Mouse (Mus musculus) neural tube, embryonic 14.5 days (tissue): ENCODE measurements at regions not wholly inside any gene's neighbourhood (a gene's known extent, or its start where the extent isn't known, plus 50 kb on each side); places are given as distances from the start of the nearest gene placed in this dataset.

Experiments used
- ATAC-seq: fragments of 200-750 bp; cut with Nextera tagmentation; 2 replicates; pipeline ENCODE4 v1.8.0; 2017; ENCODE audit warnings: low read depth, mild to moderate bottlenecking, moderate TSS enrichment, moderate library complexity
- H3K27ac ChIP-seq: fragments of 300-500 bp; sonication (generic); 2 replicates; pipeline ENCODE4 v1.5.1; 2014; ENCODE audit warnings: low read depth, mild to moderate bottlenecking, control low read depth, low read length, moderate library complexity, mixed read lengths
- H3K27me3 ChIP-seq: fragments of 300-500 bp; sonication (generic); 2 replicates; pipeline ENCODE4 v1.6.1; 2014; ENCODE audit warnings: low read length; ENCODE audit not compliant: control insufficient read depth, insufficient read depth
- H3K36me3 ChIP-seq: fragments of 300-500 bp; sonication (generic); 2 replicates; pipeline ENCODE4 v1.6.1; 2014; ENCODE audit warnings: low read length, mixed read lengths; ENCODE audit not compliant: control insufficient read depth, insufficient read depth
- H3K4me1 ChIP-seq: fragments of 300-500 bp; sonication (generic); 2 replicates; pipeline ENCODE4 v1.6.1; 2014; ENCODE audit warnings: low read length; ENCODE audit not compliant: control insufficient read depth, insufficient read depth
- H3K4me2 ChIP-seq: fragments of 300-500 bp; sonication (generic); 2 replicates; pipeline ENCODE4 v1.6.1; 2014; ENCODE audit warnings: mild to moderate bottlenecking, low read depth, low read length, control low read depth
- H3K4me3 ChIP-seq: fragments of 300-500 bp; sonication (generic); 2 replicates; pipeline ENCODE4 v1.5.1; 2014; ENCODE audit warnings: low read depth, low read length, control low read depth, mixed read lengths
- H3K9ac ChIP-seq: fragments of 300-500 bp; sonication (generic); replicated peaks from 2 replicates; pipeline ENCODE4 v1.6.1; 2014; ENCODE audit warnings: low read depth, mild to moderate bottlenecking, control low read depth, low read length, mixed read lengths
- H3K9me3 ChIP-seq: fragments of 300-500 bp; sonication (generic); 2 replicates; pipeline ENCODE4 v1.6.1; 2016; ENCODE audit warnings: low read length; ENCODE audit not compliant: control insufficient read depth
- WGBS: fragments of 180-500 bp; shearing (Covaris S2); extraction: QIAGEN DNeasy Blood & Tissue Kit; methylation state at CpG from one replicate; pipeline ENCODE4 v1.1.7; 2014; 5-methylcytosine and 5-hydroxymethylcytosine counted together

DNA sequence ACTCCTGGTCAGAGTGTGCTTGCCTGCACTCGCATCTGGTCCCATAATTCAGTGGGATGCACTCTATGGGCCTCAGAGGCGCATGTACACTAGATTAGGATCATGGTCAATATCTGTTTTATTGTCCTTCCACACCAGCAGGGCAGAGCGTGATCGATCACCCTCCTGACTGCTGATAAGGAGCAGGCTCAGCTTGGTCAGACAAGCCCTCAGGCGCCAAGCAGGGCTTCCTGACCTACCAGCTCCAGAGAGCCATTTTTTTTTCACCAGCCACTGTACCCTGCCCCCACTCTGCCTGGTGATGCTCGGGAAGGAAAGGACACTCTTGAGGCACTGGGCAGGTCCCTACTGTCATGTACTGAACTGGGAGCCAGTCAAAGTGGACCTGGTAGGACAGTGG is 103.3 kb upstream of the Ret start:
- ATAC-seq, result no peak
- WGBS, result 72% methylated on average over 6 of the region's 6 CpGs
- no peak overlapping the region for H3K4me2 ChIP-seq
- no peaks in the 10 kb centered on the region for H3K27me3 ChIP-seq
- no peak overlapping the region for H3K4me3 ChIP-seq
- H3K36me3 ChIP-seq, result no peaks in the 10 kb centered on the region
- H3K9me3 ChIP-seq, result no peaks in the 10 kb centered on the region
- H3K4me1 ChIP-seq, result peaks cover 8% of the 10 kb centered on the region; the same call in 1 of the 2 replicates
- no peak overlapping the region for H3K9ac ChIP-seq
- H3K27ac ChIP-seq, result no peak overlapping the region

DNA sequence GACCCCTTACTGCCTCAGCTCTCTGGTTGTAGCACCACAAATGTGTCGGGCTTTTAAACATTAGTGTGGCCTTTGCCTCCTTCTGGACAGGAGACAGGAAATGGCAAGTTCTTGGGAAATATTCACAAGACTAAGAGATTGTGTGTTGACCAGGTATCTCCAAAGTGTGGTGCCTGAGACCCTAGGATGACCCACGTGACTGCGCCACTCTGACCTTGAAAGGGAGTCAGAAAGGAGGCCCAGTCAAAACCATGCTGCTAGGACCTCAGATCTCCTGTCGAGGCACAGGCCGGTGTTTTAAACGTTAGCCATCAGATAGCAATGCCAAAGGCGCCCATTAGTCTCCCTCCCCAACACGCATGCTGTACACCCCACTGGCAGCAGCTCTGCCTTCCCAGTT is 100.1 kb upstream of the Ret start:
- Histone ChIP-seq H3K4me2 (no peak overlapping the region), H3K4me3 (no peak overlapping the region), H3K4me1 (peaks cover 6% of the 10 kb centered on the region; the same call in 1 of the 2 replicates), H3K27ac (no peak overlapping the region), H3K36me3 (no peaks in the 10 kb centered on the region), H3K9me3 (no peaks in the 10 kb centered on the region), H3K9ac (no peak overlapping the region), H3K27me3 (no peaks in the 10 kb centered on the region)
- ATAC-seq, result no peak
- WGBS, result 92% methylated on average over 8 of the region's 8 CpGs

DNA sequence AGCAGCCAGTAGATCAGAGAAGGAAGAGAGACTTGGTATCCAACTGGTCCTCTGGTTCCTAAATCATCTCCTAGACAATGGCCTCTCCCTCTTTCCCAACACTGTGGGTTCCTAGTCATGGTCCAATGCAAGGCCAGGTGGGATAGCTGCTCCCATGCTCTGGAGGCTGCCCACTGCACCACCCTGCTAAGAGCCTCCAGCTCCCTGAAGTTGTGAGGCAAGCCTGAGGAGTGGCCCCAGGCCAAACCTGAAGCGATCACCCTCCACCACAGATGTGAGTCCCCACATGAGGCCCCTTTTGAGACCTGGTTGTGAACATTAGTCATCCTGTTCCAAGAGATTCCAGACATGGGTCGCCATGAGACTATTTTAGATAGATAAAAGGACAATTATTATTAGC is 96.5 kb upstream of the Ret start:
- WGBS, result 79% methylated on average over 2 of the region's 2 CpGs
- Histone ChIP-seq H3K9me3 (no peaks in the 10 kb centered on the region), H3K9ac (no peak overlapping the region)

DNA sequence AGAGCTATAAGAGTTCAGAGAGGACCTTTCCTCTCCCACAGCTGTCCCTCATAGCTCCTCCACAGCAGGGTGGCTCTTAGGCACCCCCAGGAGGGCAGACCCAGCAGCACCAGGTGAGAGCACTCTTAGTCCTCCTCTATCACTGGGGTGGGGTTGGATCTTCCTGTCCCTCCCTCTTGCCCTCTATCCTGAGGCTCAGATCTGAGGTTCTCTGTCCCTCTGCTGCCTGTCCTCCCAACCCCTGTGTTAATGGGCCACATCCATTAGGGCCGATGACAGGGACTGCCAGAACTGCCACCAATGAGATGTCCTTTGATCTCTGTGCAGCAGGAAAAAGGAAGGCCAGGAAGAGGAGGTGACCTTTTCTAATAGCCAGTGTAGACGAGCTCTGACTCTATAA is 95.4 kb upstream of the Ret start:
- H3K36me3 ChIP-seq, result no peaks in the 10 kb centered on the region
- H3K9me3 ChIP-seq, result no peaks in the 10 kb centered on the region
- no peak overlapping the region for H3K27ac ChIP-seq
- H3K9ac ChIP-seq, result no peak overlapping the region
- no peaks in the 10 kb centered on the region for H3K4me1 ChIP-seq
- H3K4me2 ChIP-seq, result no peak overlapping the region
- 15% methylated on average over 2 of the region's 2 CpGs for whole genome bisulfite sequencing
- H3K27me3 ChIP-seq, result no peaks in the 10 kb centered on the region
- no peak for ATAC-seq
- H3K4me3 ChIP-seq, result no peak overlapping the region

More for the DNA sequence above, 96.5 kb upstream of the Ret start:
- Histone ChIP-seq H3K27ac (no peak overlapping the region), H3K27me3 (no peaks in the 10 kb centered on the region), H3K36me3 (no peaks in the 10 kb centered on the region), H3K4me3 (no peak overlapping the region), H3K4me2 (no peak overlapping the region), H3K4me1 (no peaks in the 10 kb centered on the region)
- no peak for ATAC-seq

DNA sequence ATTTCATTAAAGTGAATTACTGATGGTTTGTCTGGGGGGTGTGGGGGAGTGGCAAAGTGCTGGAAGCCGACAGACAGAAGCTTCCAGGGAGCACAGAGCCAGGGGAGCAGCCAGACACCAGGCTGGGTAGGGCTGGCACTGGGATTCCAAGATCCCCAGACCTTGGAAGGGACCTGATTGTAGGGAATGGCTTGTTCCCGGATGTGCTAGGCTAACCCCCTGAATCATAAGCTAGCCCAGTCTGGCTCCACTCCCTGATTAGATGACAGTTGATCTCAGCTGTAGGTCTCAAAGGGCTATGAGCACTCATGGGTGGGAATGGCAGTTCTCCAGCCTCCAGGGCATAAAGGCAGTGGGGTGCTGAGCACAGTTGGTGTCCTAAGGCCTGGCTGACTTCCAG is 94.8 kb upstream of the Ret start:
- Histone ChIP-seq H3K4me2 (no peak overlapping the region), H3K4me1 (no peaks in the 10 kb centered on the region), H3K36me3 (no peaks in the 10 kb centered on the region), H3K27ac (no peak overlapping the region), H3K9ac (no peak overlapping the region), H3K4me3 (no peak overlapping the region), H3K9me3 (no peaks in the 10 kb centered on the region), H3K27me3 (no peaks in the 10 kb centered on the region)
- no peak for ATAC-seq
- 57% methylated on average over 2 of the region's 2 CpGs for whole genome bisulfite sequencing

DNA sequence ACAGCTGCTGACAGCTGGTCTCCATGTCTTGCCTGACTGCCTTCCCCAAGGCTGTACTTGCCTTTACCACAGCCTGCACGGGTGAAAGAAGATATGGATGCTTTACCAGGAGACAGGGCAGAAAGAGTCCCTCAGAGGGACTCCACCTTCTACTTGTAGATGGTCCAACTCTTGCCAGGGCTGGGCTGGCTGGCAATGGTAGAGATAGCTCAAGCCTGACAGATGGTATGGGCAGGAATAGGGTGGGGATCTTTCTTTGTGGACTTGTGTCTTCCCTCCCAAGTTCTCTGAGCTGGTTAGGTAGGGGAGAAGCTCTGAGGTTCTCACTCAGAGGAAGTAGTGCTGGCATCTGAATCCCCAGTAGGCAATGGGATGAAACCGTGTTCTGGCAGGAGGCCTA is 93.9 kb upstream of the Ret start:
- 93% methylated on average over 2 of the region's 2 CpGs for WGBS
- Histone ChIP-seq H3K27ac (no peak overlapping the region), H3K9ac (no peak overlapping the region), H3K36me3 (no peaks in the 10 kb centered on the region), H3K27me3 (no peaks in the 10 kb centered on the region), H3K4me3 (no peak overlapping the region), H3K4me1 (no peaks in the 10 kb centered on the region), H3K9me3 (no peaks in the 10 kb centered on the region), H3K4me2 (no peak overlapping the region)
- no peak for ATAC-seq

DNA sequence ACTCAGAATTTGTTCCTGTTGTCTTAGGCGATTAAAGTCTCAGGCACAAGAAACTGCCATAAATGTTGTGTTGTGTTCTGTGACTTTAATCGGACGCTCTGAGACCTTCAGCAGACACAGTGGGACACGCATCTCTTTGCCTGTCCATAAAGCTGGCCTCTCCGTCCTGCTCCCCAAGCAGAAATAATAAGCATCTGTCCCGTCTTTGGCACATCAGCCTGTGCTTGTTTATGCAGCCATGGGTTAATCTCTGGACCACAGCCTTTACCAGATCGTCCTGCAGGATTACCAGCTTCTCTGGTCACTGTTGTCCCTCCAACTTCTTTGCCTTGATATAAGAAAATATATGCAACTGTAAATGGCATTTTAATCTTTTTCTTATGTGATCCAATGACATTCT is 87.7 kb upstream of the Ret start:
- Histone ChIP-seq H3K9me3 (no peaks in the 10 kb centered on the region), H3K4me2 (no peak overlapping the region), H3K27me3 (no peaks in the 10 kb centered on the region), H3K4me3 (no peak overlapping the region), H3K27ac (no peak overlapping the region), H3K9ac (no peak overlapping the region), H3K36me3 (no peaks in the 10 kb centered on the region), H3K4me1 (no peaks in the 10 kb centered on the region)
- WGBS, result 82% methylated on average over 7 of the region's 7 CpGs
- ATAC-seq, result no peak

DNA sequence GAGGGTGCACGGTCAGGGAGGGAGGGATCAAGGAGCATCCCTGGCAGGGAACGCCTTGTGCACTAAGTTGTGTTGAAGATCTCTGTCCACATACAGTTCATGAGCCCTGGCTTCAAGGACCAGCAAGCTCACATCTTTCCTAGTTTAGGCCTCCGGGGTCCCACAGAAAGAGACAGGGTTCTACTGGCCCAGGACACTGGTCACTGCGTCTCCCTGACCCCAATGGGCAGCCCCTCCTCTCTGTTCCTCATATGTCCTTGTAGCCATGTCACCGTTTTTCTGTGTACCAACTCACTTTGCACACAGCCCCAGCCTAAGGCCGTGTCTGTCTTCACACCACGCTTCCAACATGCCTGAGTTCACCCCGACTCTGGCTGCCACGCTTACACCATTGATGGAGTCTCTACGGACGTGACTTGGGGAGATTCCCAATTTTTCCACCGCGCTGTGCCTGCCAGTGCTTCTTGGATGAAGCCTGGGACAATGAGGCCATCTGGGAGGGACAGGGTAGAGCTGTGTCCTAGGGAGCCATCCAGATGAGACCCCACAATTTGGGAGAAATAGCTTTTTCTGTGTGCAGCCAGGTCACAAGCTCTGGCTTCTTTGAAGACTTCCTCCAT is 86.5 kb upstream of the Ret start:
- H3K4me2 ChIP-seq, result no peak overlapping the region
- no peak overlapping the region for H3K27ac ChIP-seq
- H3K9ac ChIP-seq, result no peak overlapping the region
- ATAC-seq, result no peak
- no peaks in the 10 kb centered on the region for H3K4me1 ChIP-seq
- H3K9me3 ChIP-seq, result no peaks in the 10 kb centered on the region
- no peaks in the 10 kb centered on the region for H3K27me3 ChIP-seq
- H3K36me3 ChIP-seq, result no peaks in the 10 kb centered on the region
- WGBS, result 86% methylated on average over 13 of the region's 13 CpGs
- H3K4me3 ChIP-seq, result no peak overlapping the region

DNA sequence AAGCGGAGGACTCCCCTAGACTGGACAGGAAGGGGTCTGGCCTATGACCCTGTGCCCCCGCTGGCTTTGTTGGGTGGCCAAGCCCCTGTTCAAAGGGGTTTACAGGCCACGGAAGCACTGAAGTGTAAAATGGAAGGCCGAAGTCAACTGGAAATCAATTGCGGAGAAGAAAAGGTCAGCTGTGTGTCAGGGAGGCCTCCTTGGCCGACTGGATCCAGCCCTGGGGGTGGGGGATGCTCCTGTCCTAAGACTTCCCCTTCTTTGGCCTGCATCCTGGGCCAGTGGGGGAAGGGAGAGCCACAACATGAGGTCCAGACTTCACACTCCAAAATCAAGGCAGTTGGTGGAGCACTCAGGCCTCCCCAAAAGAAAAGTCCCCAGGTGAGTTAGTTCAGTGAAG is 66.4 kb upstream of the Ret start:
- WGBS, result 6% methylated on average over 6 of the region's 6 CpGs
- H3K27me3 ChIP-seq, result no peaks in the 10 kb centered on the region
- no peak for ATAC-seq

More for the DNA sequence above, 66.4 kb upstream of the Ret start:
- Histone ChIP-seq H3K4me2 (no peak overlapping the region), H3K4me1 (no peaks in the 10 kb centered on the region), H3K36me3 (no peaks in the 10 kb centered on the region), H3K4me3 (no peak overlapping the region), H3K9ac (no peak overlapping the region), H3K9me3 (no peaks in the 10 kb centered on the region), H3K27ac (no peak overlapping the region)
